Mouse (Mus musculus): ENCODE data around the gene Lonp1.

DNA sequence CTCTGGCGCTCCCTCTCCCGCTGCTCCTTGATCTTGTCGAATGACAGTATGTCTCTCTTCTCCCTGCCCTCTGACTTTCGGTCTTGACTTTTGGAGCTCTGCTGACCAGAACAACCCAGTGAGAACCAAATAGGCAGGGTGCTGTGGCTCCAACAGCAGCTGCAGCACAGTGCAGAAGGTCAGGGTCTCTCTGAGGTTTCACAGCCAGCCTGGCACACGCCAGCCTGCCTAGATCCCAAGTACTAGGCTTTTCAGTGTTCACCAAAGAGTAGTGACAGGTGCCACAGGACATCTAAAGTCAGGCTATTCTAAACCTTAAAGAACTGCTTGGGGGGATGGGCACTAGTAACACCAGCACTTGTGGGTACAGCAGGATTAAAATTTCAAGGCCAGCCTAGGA is 59.8 kb downstream of the Lonp1 start:
- no peak for TF ChIP-seq CTCF (IDR thresholded peaks at IDR 0.05)
- no peak for TF ChIP-seq POLR2A (IDR thresholded peaks at IDR 0.05; ENCODE audit: insufficient read depth, low read depth, low read length)
